In genomic region chr10:62590200-62590599, GRCm38 (mm10) we compare ENCODE assay signal across 8 mouse cellular contexts. TPM values are rescaled to one million over a fixed set of nuclear protein-coding genes. Genes with fewer than 3 reads are reported as not detected.
DNase-seq lines count a peak whose midpoint lies in the region; ATAC-seq and TF ChIP-seq lines count a peak whose summit lies in the region.

No protein-coding gene starts in this region.

- TF ChIP-seq POLR2A in cerebellum, adult 2 months (IDR thresholded peaks at IDR 0.05; ENCODE audit: borderline replicate concordance, insufficient read depth, low read length) = no peak

- H3K9ac ChIP-seq in forebrain, postnatal 0 days = no peak overlapping the region
- H3K9ac ChIP-seq in hindbrain, embryonic 14.5 days = no peak overlapping the region

- peak; percentile 97 for ATAC-seq in forebrain, postnatal 0 days
- peak; percentile 78; the same call in 1 of the 2 replicates for ATAC-seq in hindbrain, embryonic 14.5 days (ENCODE audit: low FRiP score)

- no peak overlapping the region for H3K4me2 ChIP-seq in forebrain, postnatal 0 days (ENCODE audit: low read depth)
- no peak overlapping the region for H3K4me2 ChIP-seq in hindbrain, embryonic 14.5 days (replicated peaks)

- no peaks in the 10 kb centered on the region for H3K9me3 ChIP-seq in forebrain, postnatal 0 days (ENCODE audit: low read length)
- no peaks in the 10 kb centered on the region for H3K9me3 ChIP-seq in hindbrain, embryonic 14.5 days (ENCODE audit: control insufficient read depth, low read length)

- H3K36me3 ChIP-seq in forebrain, postnatal 0 days (ENCODE audit: insufficient read depth) = peaks cover 88% of the 10 kb centered on the region
- H3K36me3 ChIP-seq in hindbrain, embryonic 14.5 days (replicated peaks; ENCODE audit: control insufficient read depth, insufficient read depth) = peaks cover 99% of the 10 kb centered on the region

- H3K27me3 ChIP-seq in cerebellum, adult 2 months (ENCODE audit: control insufficient read depth, insufficient read depth, low read length) = no peaks in the 10 kb centered on the region
- H3K27me3 ChIP-seq in forebrain, postnatal 0 days (ENCODE audit: insufficient read depth, low read length) = no peaks in the 10 kb centered on the region
- no peaks in the 10 kb centered on the region for H3K27me3 ChIP-seq in hindbrain, embryonic 14.5 days (ENCODE audit: control insufficient read depth, insufficient read depth, low read length)

- 20% methylated on average over 6 of the region's 6 CpGs for WGBS in cerebellum, adult 2 months
- 18% methylated on average over 6 of the region's 6 CpGs for WGBS in forebrain, postnatal 0 days
- WGBS in hindbrain, embryonic 14.5 days = 31% methylated on average over 6 of the region's 6 CpGs

- H3K27ac ChIP-seq in cerebellum, adult 2 months (ENCODE audit: insufficient read depth, low read length) = no peak overlapping the region
- no peak overlapping the region for H3K27ac ChIP-seq in forebrain, postnatal 0 days (ENCODE audit: low read depth, low read length)
- no peak overlapping the region for H3K27ac ChIP-seq in hindbrain, embryonic 14.5 days

- no peak overlapping the region for H3K4me3 ChIP-seq in cerebellum, adult 2 months (replicated peaks; ENCODE audit: insufficient read depth, low read depth, low read length)
- no peak overlapping the region for H3K4me3 ChIP-seq in forebrain, postnatal 0 days (ENCODE audit: low read depth, low read length)
- no peak overlapping the region for H3K4me3 ChIP-seq in hindbrain, embryonic 14.5 days (replicated peaks; ENCODE audit: low read length)

- peak; percentile 67; the same call in 1 of the 2 replicates for TF ChIP-seq CTCF in cerebellum, adult 2 months (IDR thresholded peaks at IDR 0.05; ENCODE audit: borderline replicate concordance, insufficient read depth, low read depth, low read length)
- peak; percentile 96 for TF ChIP-seq CTCF in forebrain, postnatal 0 days (IDR thresholded peaks at IDR 0.05; ENCODE audit: low read depth)

- DNase-seq in R1 (ENCODE audit: low read depth, low spot score) = peak; percentile 94
- peak; percentile 83 to 86 for DNase-seq in cerebellum, adult 2 months
- peak; percentile 95 for DNase-seq in forebrain, postnatal 0 days
- DNase-seq in hindbrain, embryonic 14.5 days (ENCODE audit: low spot score) = peak; percentile 95
- DNase-seq in layer of hippocampus, postnatal 25 days (ENCODE audit: extremely low spot score in 1 of 2, low spot score in 1 of 2) = peak; percentile 64 to 91
- peak; percentile 98 for DNase-seq in lung, postnatal 36 days
- peak; percentile 86 for DNase-seq in retina, postnatal 7 days (ENCODE audit: low read depth, low spot score)
- peak; percentile 80 for DNase-seq in urinary bladder, postnatal 25 days (ENCODE audit: low spot score)

- H3K4me1 ChIP-seq in cerebellum, adult 2 months (ENCODE audit: control insufficient read depth, insufficient read depth, low read length) = no peaks in the 10 kb centered on the region
- H3K4me1 ChIP-seq in forebrain, postnatal 0 days (ENCODE audit: insufficient read depth) = no peaks in the 10 kb centered on the region
- H3K4me1 ChIP-seq in hindbrain, embryonic 14.5 days (replicated peaks; ENCODE audit: control insufficient read depth, insufficient read depth, low read length) = no peaks in the 10 kb centered on the region

RNA-seq across cellular contexts. Expression of gene Ddx21, which starts 11.9 kb away (rescaled TPM):
- 18.2 and 19.9 TPM in 2 replicates for polyA plus RNA-seq in cerebellum, adult 2 months (2012; rRNA removed)
- total RNA-seq in forebrain, postnatal 0 days (2014; rRNA removed) = 24.2 and 30.7 TPM in 2 replicates
- 10.4 and 11.1 TPM in 2 replicates for polyA plus RNA-seq in forebrain, postnatal 0 days (2015; fragmentation: Nextera tagmentation; extraction: Ambion mirVana)
- polyA plus RNA-seq in hindbrain, embryonic 14.5 days (2014; fragmentation: Nextera tagmentation; extraction: Ambion mirVana) = 15.9 and 17.8 TPM in 2 replicates
- total RNA-seq in layer of hippocampus, postnatal 25 days (2021) = 10 to 100 TPM; 20.4 to 25.3 TPM

RNA-seq across cellular contexts. Expression of gene Kif1bp, which starts 11.9 kb away (rescaled TPM):
- polyA plus RNA-seq in cerebellum, adult 2 months (2012; rRNA removed) = 124 and 125 TPM in 2 replicates
- 95.5 and 100 TPM in 2 replicates for total RNA-seq in forebrain, postnatal 0 days (2014; rRNA removed)
- 67.8 and 78.9 TPM in 2 replicates for polyA plus RNA-seq in forebrain, postnatal 0 days (2015; fragmentation: Nextera tagmentation; extraction: Ambion mirVana)
- polyA plus RNA-seq in hindbrain, embryonic 14.5 days (2014; fragmentation: Nextera tagmentation; extraction: Ambion mirVana) = 90.4 and 96.8 TPM in 2 replicates
- total RNA-seq in layer of hippocampus, postnatal 25 days (2021) = 100 to 1,000 TPM; 212 to 215 TPM
